Mouse (Mus musculus) layer of hippocampus, postnatal 25 days (tissue): Measurements from ENCODE around the gene 4932411N23Rik. TPM values are rescaled to one million over a fixed set of nuclear protein-coding genes. Genes with fewer than 3 reads are reported as not detected.
"Not testable (repeated sequence)": the region's sequence is repeated elsewhere in the genome, so short reads cannot be mapped to it uniquely, and the experiment has no call there.

Experiments
- DNase-seq, 2 experiments: peaks; one replicate each; pipeline ENCODE4 v3.0.0; 2022; ENCODE audit warnings: mixed read lengths in 2 of 2, low spot score in 1 of 2; ENCODE audit errors: extremely low spot score in 1 of 2
- total RNA-seq, 2 experiments: library from RNA; stranded (reverse); gene quantifications; 2 replicates each; pipeline ENCODE4 v1.2.3; 2021

Gene 4932411N23Rik
- total RNA-seq, result not detected

DNA sequence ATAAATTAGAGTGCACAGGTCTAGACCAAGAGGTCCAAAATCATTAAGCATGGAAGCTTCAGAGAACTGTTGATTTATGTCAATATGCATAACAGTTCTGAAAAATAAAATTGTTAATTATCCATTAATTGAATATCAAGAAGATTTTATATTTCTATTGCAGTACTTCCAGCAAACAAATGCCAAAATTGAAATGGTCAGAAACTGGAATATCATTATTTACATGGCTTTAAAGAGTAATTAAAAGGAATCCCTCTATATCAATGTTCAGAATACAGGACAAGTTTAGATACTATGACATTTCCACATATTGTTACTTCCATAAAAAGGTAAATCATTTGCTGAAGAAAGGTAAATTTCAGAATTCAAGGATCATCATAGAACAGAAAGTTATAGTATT, at the start of gene 4932411N23Rik:
Gene 4932411N23Rik, minus strand, starts transcription at position 101 of the 400 bp plus-strand sequence.
- DNase-seq, result no peak

GRCm38 (mm10) chrX:126779895-126780294, 35.8 kb downstream of the 4932411N23Rik start:
- DNase-seq, result no peak

DNA sequence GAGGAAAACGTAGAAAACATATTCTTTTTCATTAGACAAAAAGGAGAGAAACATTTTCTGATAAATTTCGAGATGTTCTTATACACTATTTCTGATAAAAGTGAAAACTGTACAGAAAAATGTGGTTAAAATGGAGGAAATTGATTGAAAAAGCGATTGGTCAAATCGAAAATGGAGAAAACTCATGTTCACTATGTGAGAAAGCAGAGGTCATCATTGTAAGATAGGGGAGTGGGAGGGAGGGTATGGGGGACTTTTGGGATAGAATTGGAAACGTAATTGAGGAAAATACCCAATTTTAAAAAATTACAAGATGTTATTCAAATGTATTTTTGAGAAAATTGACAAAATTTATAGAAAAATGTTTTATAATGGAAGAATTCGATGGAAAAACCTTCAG, 38.0 kb downstream of the 4932411N23Rik start:
- not testable (repeated sequence) for DNase-seq

GRCm38 (mm10) chrX:126774846-126775245, 40.8 kb downstream of the 4932411N23Rik start:
- DNase-seq, result not testable (repeated sequence)

GRCm38 (mm10) chrX:126773511-126773910, 42.2 kb downstream of the 4932411N23Rik start:
- not testable (repeated sequence) for DNase-seq

Other genes starting within 250 kb of the 4932411N23Rik start
- not detected for gene Gm382, start 224.1 kb upstream of the 4932411N23Rik start, total RNA-seq